Mouse (Mus musculus): ENCODE measurements at regions not wholly inside any gene's neighbourhood (a gene's known extent, or its start where the extent isn't known, plus 50 kb on each side); places are given as distances from the start of the nearest gene placed in this dataset.

- TF ChIP-seq CTCF (IDR thresholded peaks at IDR 0.05; ENCODE audit: low read depth): no peak
- TF ChIP-seq EP300 (IDR thresholded peaks at IDR 0.05; ENCODE audit: low read depth): no peak
These were observed 79.1 kb upstream of the 1700024P04Rik start for GRCm38 (mm10) chr13:99063431-99063830.
